Comparison of ENCODE assay signal across 9 mouse cellular contexts in the genomic region with DNA sequence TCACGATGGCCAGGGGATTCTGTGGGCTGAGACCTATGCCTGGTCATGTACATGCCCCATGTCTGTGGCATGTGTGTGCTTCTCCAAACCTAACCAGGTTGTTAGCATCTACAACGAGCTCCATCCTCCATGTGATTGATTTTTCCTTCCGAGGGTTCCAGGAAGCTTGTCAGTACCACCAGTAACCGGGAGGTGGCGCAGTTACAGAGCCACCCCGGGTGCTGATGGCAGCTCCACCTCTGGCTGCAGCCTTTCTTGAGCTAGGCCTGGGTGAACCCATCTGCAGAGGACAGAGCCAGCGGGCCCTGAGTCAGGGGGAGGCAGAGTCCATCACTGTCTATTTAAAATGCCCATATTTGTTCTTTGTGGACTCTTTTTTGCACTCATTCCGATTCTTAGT.
DNase-seq lines count a peak whose midpoint lies in the region; ATAC-seq and TF ChIP-seq lines count a peak whose summit lies in the region.
"Had no signal": no experiment of that assay in that cellular context is flagged by ENCODE, and none has a peak within 500 bp of the region (broad histone marks: within the 10 kb centered on the region; RNA-seq: fewer than 3 reads in every experiment).

No protein-coding gene starts in this region.

- no peaks in the 10 kb centered on the region for H3K4me1 ChIP-seq in intestine, postnatal 0 days (replicated peaks; ENCODE audit: control insufficient read depth, insufficient read depth, low read length)
- H3K4me1 ChIP-seq in intestine, embryonic 16.5 days (ENCODE audit: control insufficient read depth, insufficient read depth, low read length) = no peaks in the 10 kb centered on the region
- H3K4me1 ChIP-seq: liver, embryonic 13.5 days had no signal

- H3K27ac ChIP-seq in intestine, postnatal 0 days (ENCODE audit: low read depth, low read length) = no peak overlapping the region
- no peak overlapping the region for H3K27ac ChIP-seq in intestine, embryonic 16.5 days (ENCODE audit: low read length)
- H3K27ac ChIP-seq: liver, embryonic 13.5 days had no signal

- H3K9me3 ChIP-seq in intestine, postnatal 0 days (ENCODE audit: control insufficient read depth) = no peaks in the 10 kb centered on the region
- no peaks in the 10 kb centered on the region for H3K9me3 ChIP-seq in intestine, embryonic 16.5 days (ENCODE audit: control insufficient read depth, low read length)
- H3K9me3 ChIP-seq: liver, embryonic 13.5 days had no signal

- no peaks in the 10 kb centered on the region for H3K27me3 ChIP-seq in intestine, postnatal 0 days (replicated peaks; ENCODE audit: control insufficient read depth, insufficient read depth, low read length)
- H3K27me3 ChIP-seq in intestine, embryonic 16.5 days (replicated peaks; ENCODE audit: control insufficient read depth, insufficient read depth, low read length) = no peaks in the 10 kb centered on the region
- H3K27me3 ChIP-seq: liver, embryonic 13.5 days had no signal

- no peak for ATAC-seq in intestine, postnatal 0 days
- ATAC-seq in intestine, embryonic 16.5 days = no peak

- no peaks in the 10 kb centered on the region for H3K36me3 ChIP-seq in intestine, postnatal 0 days (ENCODE audit: control insufficient read depth, insufficient read depth)
- no peaks in the 10 kb centered on the region for H3K36me3 ChIP-seq in intestine, embryonic 16.5 days (ENCODE audit: control insufficient read depth, insufficient read depth, low read length)
- H3K36me3 ChIP-seq: liver, embryonic 13.5 days had no signal

- no peak overlapping the region for H3K4me3 ChIP-seq in intestine, postnatal 0 days (ENCODE audit: low read depth, low read length)
- H3K4me3 ChIP-seq in intestine, embryonic 16.5 days (ENCODE audit: low read length) = no peak overlapping the region
- H3K4me3 ChIP-seq: liver, embryonic 13.5 days had no signal

- peak; percentile 16 for DNase-seq in WW6 (ENCODE audit: low read depth, low spot score)
- DNase-seq in cerebellum, postnatal 36 days = peak; percentile 70 to 75
- peak; percentile 24 to 43 for DNase-seq in gastrocnemius, adult 8-10 months (ENCODE audit: low spot score in 2 of 2)
- peak; percentile 66 to 88 for DNase-seq in layer of hippocampus, adult 18-20 months (ENCODE audit: low spot score in 2 of 2)
- DNase-seq in lung, postnatal 4 days = peak; percentile 42 to 63
- DNase-seq in thymus, postnatal 36 days = peak; percentile 11 to 19
- DNase-seq: liver, embryonic 13.5 days had no signal

- H3K9ac ChIP-seq in intestine, postnatal 0 days (ENCODE audit: low read depth, low read length) = no peak overlapping the region
- H3K9ac ChIP-seq in intestine, embryonic 16.5 days (ENCODE audit: low read depth, low read length) = no peak overlapping the region
- H3K9ac ChIP-seq: liver, embryonic 13.5 days had no signal

- WGBS in intestine, postnatal 0 days = 19% methylated on average over 8 of the region's 8 CpGs
- 17% methylated on average over 8 of the region's 8 CpGs for WGBS in intestine, embryonic 16.5 days

- no peak overlapping the region for H3K4me2 ChIP-seq in intestine, postnatal 0 days (replicated peaks; ENCODE audit: low read depth)
- H3K4me2 ChIP-seq in intestine, embryonic 16.5 days (ENCODE audit: low read depth, low read length) = no peak overlapping the region
- H3K4me2 ChIP-seq: liver, embryonic 13.5 days had no signal

- TF ChIP-seq CTCF in intestine, postnatal 0 days (IDR thresholded peaks at IDR 0.05; ENCODE audit: low read depth) = peak; percentile 85

Comparison
In these comparisons a context has a peak if more than half of its experiments do, and no peak if none do; other contexts are left out.
1. DNase-seq: peak in every context shown above with its lines; median percentile 77 in layer of hippocampus, adult 18-20 months; 72 in cerebellum, postnatal 36 days; 52 in lung, postnatal 4 days; 34 in gastrocnemius, adult 8-10 months; 16 in WW6; 15 in thymus, postnatal 36 days.